Mouse (Mus musculus) adrenal gland, adult 2 months (tissue): Measurements from ENCODE around the gene Fam214a. TPM values are rescaled to one million over a fixed set of nuclear protein-coding genes. Genes with fewer than 3 reads are reported as not detected.

Experiments
- polyA plus RNA-seq: library from polyadenylated mRNA; depleted of rRNA; stranded (reverse); fragments of >200 nt; gene quantifications from 2 replicates; pipeline ENCODE4 v1.2.3, GENCODE M21; 2012; rRNA removed
- total RNA-seq, 2 experiments: library from RNA; stranded (reverse); gene quantifications; 2 replicates each; pipeline ENCODE4 v1.2.3; 2021

Fam214a gene
- total and polyA plus RNA-seq, 3 experiments: 21.1 to 86.7 (median 80.1) TPM

Other genes starting within 250 kb of the Fam214a start
- gene Onecut1, start 91.0 kb upstream of the Fam214a start, total RNA-seq: under 1 TPM in 1 of 2 experiments, not detected in 1; 0.23 TPM
- 0.02 TPM in 1 of 2 replicates, not detected in the other for gene Onecut1, start 91.0 kb upstream of the Fam214a start, polyA plus RNA-seq
- 100 to 1,000 TPM; 301 to 321 TPM for gene Arpp19, start 84.7 kb downstream of the Fam214a start, total RNA-seq
- gene Arpp19, start 84.7 kb downstream of the Fam214a start, polyA plus RNA-seq: 5.1 and 5.5 TPM in 2 replicates
- gene Myo5a, start 118.1 kb downstream of the Fam214a start, total RNA-seq: 10 to 100 TPM; 45.4 to 45.6 TPM
- gene Myo5a, start 118.1 kb downstream of the Fam214a start, polyA plus RNA-seq: 3.7 and 3.8 TPM in 2 replicates